Mouse (Mus musculus): ENCODE measurements at regions not wholly inside any gene's neighbourhood (a gene's known extent, or its start where the extent isn't known, plus 50 kb on each side); places are given as distances from the start of the nearest gene placed in this dataset.

GRCm38 (mm10) chr5:116708505-116708904 lies 116.9 kb upstream of the Srrm4 start:
- no peak for TF ChIP-seq CTCF (IDR thresholded peaks at IDR 0.05; ENCODE audit: borderline replicate concordance, extremely low read depth, insufficient read depth, insufficient read length)
- TF ChIP-seq POLR2A (IDR thresholded peaks at IDR 0.05; ENCODE audit: borderline replicate concordance, extremely low read depth, insufficient read depth, insufficient read length, poor library complexity, severe bottlenecking): no peak

Data from brain, embryonic 14.5 days (tissue).